Mouse (Mus musculus) T-cell, adult 2 months (primary cell): ENCODE data around the gene U2af1l4.
A peak's percentile ranks its signal among the peaks of the same experiment; 100 is the strongest.

Experiments
- DNase-seq: peaks from one replicate; pipeline ENCODE4 v3.0.0; 2022; ENCODE audit warnings: low spot score

The U2af1l4 gene

GRCm38 (mm10) chr7:30613529-30614112, 50.5 kb downstream of the U2af1l4 start:
- peak; percentile 59 for DNase-seq

DNA sequence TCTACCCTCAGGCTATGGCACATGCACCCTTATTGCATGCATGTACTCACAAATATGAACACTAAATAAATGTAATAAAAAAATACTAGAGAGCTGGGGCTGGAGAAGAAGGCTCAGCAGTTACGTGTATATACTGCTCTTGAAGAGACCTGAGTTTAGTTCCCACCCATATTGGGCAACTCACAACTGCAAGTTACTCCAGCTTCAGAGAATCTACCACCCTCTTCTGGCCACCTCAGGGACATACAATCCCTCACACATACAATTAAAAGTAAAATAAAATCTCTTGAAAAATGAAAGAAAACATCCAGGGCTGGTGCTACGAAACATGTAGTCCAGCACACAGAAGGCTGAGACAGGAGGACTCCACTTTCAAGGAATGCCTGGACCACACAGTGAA, 51.4 kb downstream of the U2af1l4 start:
- peak; percentile 28 for DNase-seq
